Mouse (Mus musculus) C2C12 (cell line): Measurements from ENCODE around the gene Abce1.
"Not testable (repeated sequence)": the region's sequence is repeated elsewhere in the genome, so short reads cannot be mapped to it uniquely, and the experiment has no call there.

Experiments used
- CEBPB ChIP-seq: IDR thresholded peaks from one replicate; pipeline ENCODE4 v1.6.1; 2011; ENCODE audit warnings: low read depth, mild to moderate bottlenecking, control low read depth, moderate library complexity
- CTCF ChIP-seq: IDR thresholded peaks from one replicate; pipeline ENCODE4 v1.5.1; 2011; ENCODE audit not compliant: control insufficient read depth, insufficient read depth, insufficient read length
- FOSL1 ChIP-seq: IDR thresholded peaks from one replicate; pipeline ENCODE4 v1.8.0; 2011; ENCODE audit warnings: mild to moderate bottlenecking, low read length; ENCODE audit not compliant: poor library complexity, insufficient read depth, severe bottlenecking
- MAX ChIP-seq: IDR thresholded peaks from one replicate; pipeline ENCODE4 v1.6.1; 2011; ENCODE audit warnings: mild to moderate bottlenecking, control low read depth
- MYOD1 ChIP-seq: IDR thresholded peaks from one replicate; pipeline ENCODE4 v1.6.1; 2011; ENCODE audit warnings: low read depth; ENCODE audit not compliant: control insufficient read depth, insufficient read length
- MYOG ChIP-seq: IDR thresholded peaks from one replicate; pipeline ENCODE4 v1.6.1; 2011; ENCODE audit not compliant: control insufficient read depth, insufficient read length; ENCODE audit errors: extremely low read depth
- USF1 ChIP-seq: IDR thresholded peaks from one replicate; pipeline ENCODE4 v1.6.1; 2011; ENCODE audit warnings: low read depth, mild to moderate bottlenecking, control low read depth, moderate library complexity

- not testable (repeated sequence) for TF ChIP-seq USF1, CTCF, MYOD1, MAX, CEBPB, MYOG, FOSL1
These were observed 52.8 kb downstream of the Abce1 start for GRCm38 (mm10) chr8:79658715-79659114.
